Mouse (Mus musculus): ENCODE results near the gene Tmem223. TPM values are rescaled to one million over a fixed set of nuclear protein-coding genes. Genes with fewer than 3 reads are reported as not detected.

Gene Tmem223
- polyA plus RNA-seq, 1 experiment from 2014 or later: 124 TPM

Other genes starting within 250 kb of the Tmem223 start
- not detected for gene Slc22a8, start 179.7 kb upstream of the Tmem223 start, polyA plus RNA-seq (2014; fragmentation: Illumina TruSeq; extraction: RNeasy Lipid Tissue Mini Kit (QIAGEN cat#74804); ENCODE audit: insufficient read depth, low read depth, low replicate concordance)
- gene Slc22a6, start 153.0 kb upstream of the Tmem223 start, polyA plus RNA-seq (2014; fragmentation: Illumina TruSeq; extraction: RNeasy Lipid Tissue Mini Kit (QIAGEN cat#74804); ENCODE audit: insufficient read depth, low read depth, low replicate concordance): not detected
- 0.19 TPM for gene Chrm1, start 107.2 kb upstream of the Tmem223 start, polyA plus RNA-seq (2014; fragmentation: Illumina TruSeq; extraction: RNeasy Lipid Tissue Mini Kit (QIAGEN cat#74804); ENCODE audit: insufficient read depth, low read depth, low replicate concordance)
- gene Slc3a2, start 47.6 kb upstream of the Tmem223 start, polyA plus RNA-seq (2014; fragmentation: Illumina TruSeq; extraction: RNeasy Lipid Tissue Mini Kit (QIAGEN cat#74804); ENCODE audit: insufficient read depth, low read depth, low replicate concordance): 184 TPM
- gene Wdr74, start 35.2 kb upstream of the Tmem223 start, polyA plus RNA-seq (2014; fragmentation: Illumina TruSeq; extraction: RNeasy Lipid Tissue Mini Kit (QIAGEN cat#74804); ENCODE audit: insufficient read depth, low read depth, low replicate concordance): 29.3 TPM
- gene 1700092M07Rik, start 30.3 kb upstream of the Tmem223 start, polyA plus RNA-seq (2014; fragmentation: Illumina TruSeq; extraction: RNeasy Lipid Tissue Mini Kit (QIAGEN cat#74804); ENCODE audit: insufficient read depth, low read depth, low replicate concordance): not detected
- gene Stx5a, start 29.6 kb upstream of the Tmem223 start, polyA plus RNA-seq (2014; fragmentation: Illumina TruSeq; extraction: RNeasy Lipid Tissue Mini Kit (QIAGEN cat#74804); ENCODE audit: insufficient read depth, low read depth, low replicate concordance): 52.5 TPM
- gene Nxf1, start 13.9 kb upstream of the Tmem223 start, polyA plus RNA-seq (2014; fragmentation: Illumina TruSeq; extraction: RNeasy Lipid Tissue Mini Kit (QIAGEN cat#74804); ENCODE audit: insufficient read depth, low read depth, low replicate concordance): 135 TPM
- 59.3 TPM for gene Tmem179b, start 3.5 kb downstream of the Tmem223 start, polyA plus RNA-seq (2014; fragmentation: Illumina TruSeq; extraction: RNeasy Lipid Tissue Mini Kit (QIAGEN cat#74804); ENCODE audit: insufficient read depth, low read depth, low replicate concordance)
- gene Taf6l, start 15.4 kb downstream of the Tmem223 start, polyA plus RNA-seq (2014; fragmentation: Illumina TruSeq; extraction: RNeasy Lipid Tissue Mini Kit (QIAGEN cat#74804); ENCODE audit: insufficient read depth, low read depth, low replicate concordance): 4.5 TPM
- 97.1 TPM for gene Polr2g, start 27.6 kb downstream of the Tmem223 start, polyA plus RNA-seq (2014; fragmentation: Illumina TruSeq; extraction: RNeasy Lipid Tissue Mini Kit (QIAGEN cat#74804); ENCODE audit: insufficient read depth, low read depth, low replicate concordance)
- gene Zbtb3, start 31.6 kb downstream of the Tmem223 start, polyA plus RNA-seq (2014; fragmentation: Illumina TruSeq; extraction: RNeasy Lipid Tissue Mini Kit (QIAGEN cat#74804); ENCODE audit: insufficient read depth, low read depth, low replicate concordance): 1.6 TPM
- gene Ttc9c, start 48.3 kb downstream of the Tmem223 start, polyA plus RNA-seq (2014; fragmentation: Illumina TruSeq; extraction: RNeasy Lipid Tissue Mini Kit (QIAGEN cat#74804); ENCODE audit: insufficient read depth, low read depth, low replicate concordance): 10.6 TPM
- gene Hnrnpul2, start 49.0 kb downstream of the Tmem223 start, polyA plus RNA-seq (2014; fragmentation: Illumina TruSeq; extraction: RNeasy Lipid Tissue Mini Kit (QIAGEN cat#74804); ENCODE audit: insufficient read depth, low read depth, low replicate concordance): 37.3 TPM
- not detected for gene AC129217.1, start 58.8 kb downstream of the Tmem223 start, polyA plus RNA-seq (2014; fragmentation: Illumina TruSeq; extraction: RNeasy Lipid Tissue Mini Kit (QIAGEN cat#74804); ENCODE audit: insufficient read depth, low read depth, low replicate concordance)
- gene Bscl2, start 66.5 kb downstream of the Tmem223 start, polyA plus RNA-seq (2014; fragmentation: Illumina TruSeq; extraction: RNeasy Lipid Tissue Mini Kit (QIAGEN cat#74804); ENCODE audit: insufficient read depth, low read depth, low replicate concordance): 60.1 TPM
- gene Gng3, start 68.2 kb downstream of the Tmem223 start, polyA plus RNA-seq (2014; fragmentation: Illumina TruSeq; extraction: RNeasy Lipid Tissue Mini Kit (QIAGEN cat#74804); ENCODE audit: insufficient read depth, low read depth, low replicate concordance): not detected
- 1.6 TPM for gene Lrrn4cl, start 79.8 kb downstream of the Tmem223 start, polyA plus RNA-seq (2014; fragmentation: Illumina TruSeq; extraction: RNeasy Lipid Tissue Mini Kit (QIAGEN cat#74804); ENCODE audit: insufficient read depth, low read depth, low replicate concordance)
- 167 TPM for gene Ubxn1, start 100.5 kb downstream of the Tmem223 start, polyA plus RNA-seq (2014; fragmentation: Illumina TruSeq; extraction: RNeasy Lipid Tissue Mini Kit (QIAGEN cat#74804); ENCODE audit: insufficient read depth, low read depth, low replicate concordance)
- 59.1 TPM for gene Uqcc3, start 109.9 kb downstream of the Tmem223 start, polyA plus RNA-seq (2014; fragmentation: Illumina TruSeq; extraction: RNeasy Lipid Tissue Mini Kit (QIAGEN cat#74804); ENCODE audit: insufficient read depth, low read depth, low replicate concordance)
- gene Lbhd1, start 112.7 kb downstream of the Tmem223 start, polyA plus RNA-seq (2014; fragmentation: Illumina TruSeq; extraction: RNeasy Lipid Tissue Mini Kit (QIAGEN cat#74804); ENCODE audit: insufficient read depth, low read depth, low replicate concordance): 19.9 TPM
- not detected for gene Gm49403, start 112.9 kb downstream of the Tmem223 start, polyA plus RNA-seq (2014; fragmentation: Illumina TruSeq; extraction: RNeasy Lipid Tissue Mini Kit (QIAGEN cat#74804); ENCODE audit: insufficient read depth, low read depth, low replicate concordance)
- gene 1810009A15Rik, start 117.9 kb downstream of the Tmem223 start, polyA plus RNA-seq (2014; fragmentation: Illumina TruSeq; extraction: RNeasy Lipid Tissue Mini Kit (QIAGEN cat#74804); ENCODE audit: insufficient read depth, low read depth, low replicate concordance): 54.1 TPM
- not detected for gene Gm49416, start 117.9 kb downstream of the Tmem223 start, polyA plus RNA-seq (2014; fragmentation: Illumina TruSeq; extraction: RNeasy Lipid Tissue Mini Kit (QIAGEN cat#74804); ENCODE audit: insufficient read depth, low read depth, low replicate concordance)
- 8.7 TPM for gene Ints5, start 122.0 kb downstream of the Tmem223 start, polyA plus RNA-seq (2014; fragmentation: Illumina TruSeq; extraction: RNeasy Lipid Tissue Mini Kit (QIAGEN cat#74804); ENCODE audit: insufficient read depth, low read depth, low replicate concordance)
- gene Ganab, start 127.1 kb downstream of the Tmem223 start, polyA plus RNA-seq (2014; fragmentation: Illumina TruSeq; extraction: RNeasy Lipid Tissue Mini Kit (QIAGEN cat#74804); ENCODE audit: insufficient read depth, low read depth, low replicate concordance): 51.6 TPM
- gene B3gat3, start 149.4 kb downstream of the Tmem223 start, polyA plus RNA-seq (2014; fragmentation: Illumina TruSeq; extraction: RNeasy Lipid Tissue Mini Kit (QIAGEN cat#74804); ENCODE audit: insufficient read depth, low read depth, low replicate concordance): 54.5 TPM
- gene Rom1, start 158.4 kb downstream of the Tmem223 start, polyA plus RNA-seq (2014; fragmentation: Illumina TruSeq; extraction: RNeasy Lipid Tissue Mini Kit (QIAGEN cat#74804); ENCODE audit: insufficient read depth, low read depth, low replicate concordance): 6.0 TPM
- gene Eml3, start 158.6 kb downstream of the Tmem223 start, polyA plus RNA-seq (2014; fragmentation: Illumina TruSeq; extraction: RNeasy Lipid Tissue Mini Kit (QIAGEN cat#74804); ENCODE audit: insufficient read depth, low read depth, low replicate concordance): 17.3 TPM
- gene Mta2, start 170.9 kb downstream of the Tmem223 start, polyA plus RNA-seq (2014; fragmentation: Illumina TruSeq; extraction: RNeasy Lipid Tissue Mini Kit (QIAGEN cat#74804); ENCODE audit: insufficient read depth, low read depth, low replicate concordance): 43.6 TPM
- 8.5 TPM for gene Tut1, start 182.9 kb downstream of the Tmem223 start, polyA plus RNA-seq (2014; fragmentation: Illumina TruSeq; extraction: RNeasy Lipid Tissue Mini Kit (QIAGEN cat#74804); ENCODE audit: insufficient read depth, low read depth, low replicate concordance)
- gene Eef1g, start 196.0 kb downstream of the Tmem223 start, polyA plus RNA-seq (2014; fragmentation: Illumina TruSeq; extraction: RNeasy Lipid Tissue Mini Kit (QIAGEN cat#74804); ENCODE audit: insufficient read depth, low read depth, low replicate concordance): 297 TPM
- gene Ahnak, start 218.3 kb downstream of the Tmem223 start, polyA plus RNA-seq (2014; fragmentation: Illumina TruSeq; extraction: RNeasy Lipid Tissue Mini Kit (QIAGEN cat#74804); ENCODE audit: insufficient read depth, low read depth, low replicate concordance): 67.3 TPM